Mouse (Mus musculus) testis, adult 10 weeks (tissue): ENCODE results near the gene Fabp7. TPM values are rescaled to one million over a fixed set of nuclear protein-coding genes. Genes with fewer than 3 reads are reported as not detected.

Experiments
- polyA plus RNA-seq: library from polyadenylated mRNA; stranded (reverse); fragments of 350-450 nt; fragmentation: Illumina TruSeq; extraction: RNeasy Lipid Tissue Mini Kit (QIAGEN cat#74804); gene quantifications from one replicate; pipeline ENCODE4 v1.2.3, GENCODE M21; 2014; ENCODE audit warnings: low read depth, low replicate concordance

Gene Fabp7
- 0.57 TPM for polyA plus RNA-seq

GRCm38 (mm10) chr10:57784876-57785150 is at the start of gene Fabp7:
Gene Fabp7, plus strand, starts transcription at chr10:57784881.

DNA sequence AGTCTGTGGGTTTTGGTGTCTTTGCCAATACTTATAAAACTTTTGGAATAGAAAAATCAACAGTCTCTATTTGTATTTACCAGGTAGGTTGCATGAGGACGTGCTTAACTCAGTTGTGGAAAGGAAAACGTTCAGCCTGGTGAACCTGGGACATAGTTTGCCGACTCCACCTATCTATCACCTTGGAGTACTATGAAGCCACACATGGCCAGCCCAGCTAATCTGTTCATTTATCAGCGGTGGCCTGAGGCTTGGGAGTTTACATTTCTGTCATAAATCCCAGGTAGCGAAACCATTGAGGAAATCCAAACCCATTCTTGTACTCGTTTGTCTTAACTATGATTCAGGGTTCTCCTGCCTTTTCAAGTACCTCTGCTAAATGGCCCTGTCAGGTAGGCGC is 9.3 kb downstream of the Fabp7 start, which contains the start of gene Smpdl3a:
Gene Smpdl3a (plus strand): TSS at position 318 of the 400 bp plus-strand sequence.

Other genes starting within 250 kb of the Fabp7 start
- gene Pkib, start 152.9 kb upstream of the Fabp7 start, polyA plus RNA-seq: 555 TPM
- 41.0 TPM for gene Smpdl3a, start 9.5 kb downstream of the Fabp7 start, polyA plus RNA-seq